Mouse (Mus musculus) limb, embryonic 12.5 days (tissue): Measurements from ENCODE around the gene Zgrf1. TPM values are rescaled to one million over a fixed set of nuclear protein-coding genes. Genes with fewer than 3 reads are reported as not detected.

Experiments
- ATAC-seq: fragments of 200-750 bp; cut with Nextera tagmentation; 2 replicates; pipeline ENCODE4 v1.8.0; 2017; ENCODE audit warnings: low read depth, moderate TSS enrichment; ENCODE audit not compliant: insufficient number of reproducible peaks, insufficient read depth, low FRiP score, low TSS enrichment
- H3K27ac ChIP-seq: fragments of 300-500 bp; sonication (generic); 2 replicates; pipeline ENCODE4 v1.5.1; 2016; ENCODE audit warnings: mild to moderate bottlenecking, moderate library complexity
- H3K27me3 ChIP-seq: fragments of 300-500 bp; sonication (generic); 2 replicates; pipeline ENCODE4 v1.6.1; 2016; ENCODE audit warnings: mild to moderate bottlenecking, moderate library complexity
- H3K36me3 ChIP-seq: fragments of 300-500 bp; sonication (generic); 2 replicates; pipeline ENCODE4 v1.6.1; 2016; ENCODE audit warnings: mild to moderate bottlenecking, moderate library complexity
- H3K4me1 ChIP-seq: fragments of 300-500 bp; sonication (generic); replicated peaks from 2 replicates; pipeline ENCODE4 v1.6.1; 2016
- H3K4me2 ChIP-seq: fragments of 300-500 bp; sonication (generic); 2 replicates; pipeline ENCODE4 v1.6.1; 2016; ENCODE audit warnings: mild to moderate bottlenecking, moderate library complexity
- H3K4me3 ChIP-seq: fragments of 300-500 bp; sonication (generic); replicated peaks from 2 replicates; pipeline ENCODE4 v1.5.1; 2016; ENCODE audit warnings: mild to moderate bottlenecking
- H3K9ac ChIP-seq: fragments of 300-500 bp; sonication (generic); replicated peaks from 2 replicates; pipeline ENCODE4 v1.6.1; 2016; ENCODE audit warnings: mild to moderate bottlenecking, moderate library complexity
- H3K9me3 ChIP-seq: fragments of 300-500 bp; sonication (generic); 2 replicates; pipeline ENCODE4 v1.6.1; 2016; ENCODE audit warnings: mild to moderate bottlenecking, moderate library complexity
- whole genome bisulfite sequencing: fragments of 180-500 bp; shearing (Covaris S2); methylation state at CpG from one replicate; pipeline ENCODE4 v1.1.7; 2016; 5-methylcytosine and 5-hydroxymethylcytosine counted together
- polyA plus RNA-seq: library from polyadenylated mRNA; unstranded; fragments of >200 nt; fragmentation: Nextera tagmentation; extraction: Ambion mirVana; gene quantifications from 2 replicates; pipeline ENCODE4 v1.2.1, GENCODE M21; 2016

The Zgrf1 gene
- polyA plus RNA-seq, 1 experiment from 2014 or later = 16.0 TPM

DNA sequence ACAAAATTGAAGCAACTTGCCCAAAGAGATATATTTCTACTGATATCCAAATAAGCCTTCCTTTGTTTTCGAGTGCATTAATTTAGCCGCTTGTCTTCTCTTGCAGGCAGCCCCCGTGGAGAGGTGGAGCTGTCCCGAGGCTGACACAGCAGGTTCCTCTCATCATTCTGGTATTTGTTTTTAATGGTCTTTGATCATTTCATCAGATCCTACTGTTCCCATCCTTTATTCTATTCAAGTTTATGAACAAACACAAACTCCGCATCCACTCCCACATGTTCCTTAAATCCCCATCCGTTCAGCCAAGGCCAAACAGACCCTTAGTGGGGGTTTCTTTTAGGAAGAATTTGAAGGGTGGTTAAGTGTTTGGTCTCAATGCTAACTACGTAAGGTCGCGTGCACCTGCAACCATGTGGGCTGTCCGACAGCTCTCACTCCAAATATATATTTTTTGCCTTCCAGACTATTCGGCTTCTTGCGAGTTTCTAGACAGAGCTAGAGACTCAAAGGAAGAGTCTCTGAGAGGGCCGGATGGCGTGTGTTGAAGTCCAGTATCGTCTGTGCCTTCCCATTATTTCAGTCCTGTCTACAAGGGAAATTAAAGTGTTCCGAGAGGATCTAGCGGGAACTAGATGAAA, 77.6 kb downstream of the Zgrf1 start:
- H3K36me3 ChIP-seq = no peaks in the 10 kb centered on the region
- H3K27me3 ChIP-seq = peaks cover 94% of the 10 kb centered on the region
- no peak overlapping the region for H3K27ac ChIP-seq
- H3K9ac ChIP-seq = no peak overlapping the region
- no peak overlapping the region for H3K4me2 ChIP-seq
- H3K4me1 ChIP-seq = peaks cover 36% of the 10 kb centered on the region
- no peak for ATAC-seq
- H3K9me3 ChIP-seq = no peaks in the 10 kb centered on the region
- no peak overlapping the region for H3K4me3 ChIP-seq
- WGBS = 5% methylated on average over 17 of the region's 17 CpGs

DNA sequence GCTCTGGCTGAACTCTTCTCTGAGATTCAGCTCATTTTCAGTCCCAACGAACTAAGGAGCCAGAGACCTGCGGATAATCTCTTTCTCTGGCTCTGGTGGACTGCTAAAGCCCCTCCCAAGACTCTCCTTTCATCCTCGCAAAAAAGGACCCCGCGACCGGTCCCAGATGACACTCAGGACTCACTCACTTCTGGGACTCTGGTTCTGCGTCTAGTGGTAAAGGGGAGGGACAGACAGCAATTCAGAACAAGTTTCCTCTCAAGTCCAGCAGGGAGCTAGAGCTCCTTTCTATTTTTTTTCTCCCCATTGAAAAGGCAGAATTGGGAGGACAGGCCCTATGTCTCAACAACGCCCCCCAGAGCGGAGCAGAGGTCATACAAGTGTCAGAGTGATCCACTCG, 78.3 kb downstream of the Zgrf1 start:
- Histone ChIP-seq H3K27ac (no peak overlapping the region), H3K4me1 (peaks cover 36% of the 10 kb centered on the region), H3K9me3 (no peaks in the 10 kb centered on the region), H3K36me3 (no peaks in the 10 kb centered on the region), H3K4me3 (no peak overlapping the region), H3K9ac (no peak overlapping the region), H3K4me2 (no peak overlapping the region), H3K27me3 (peaks cover 93% of the 10 kb centered on the region)
- WGBS = under 1% methylated on average over 10 of the region's 10 CpGs
- ATAC-seq = no peak

DNA sequence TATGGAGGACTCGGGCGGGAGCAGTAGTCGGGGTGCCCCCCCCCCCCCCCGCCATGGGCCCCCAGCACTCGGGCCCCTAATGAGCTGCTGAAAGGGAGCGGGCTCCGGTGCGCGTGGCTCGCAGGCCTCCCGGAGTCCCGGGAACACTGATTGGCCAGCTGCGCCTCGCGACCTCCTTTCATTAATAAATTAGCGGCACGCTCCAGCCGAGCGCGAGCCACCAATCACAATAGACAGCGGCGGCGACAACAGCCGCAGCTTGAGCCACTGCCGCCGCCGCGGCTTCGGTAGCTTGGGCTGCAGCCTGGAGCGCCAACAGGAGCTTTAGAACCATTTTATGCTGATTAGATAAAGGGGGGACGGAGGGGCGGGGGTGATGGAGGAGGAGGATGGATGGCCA, 79.2 kb downstream of the Zgrf1 start:
- H3K9ac ChIP-seq = no peak overlapping the region
- peak overlapping the region; percentile 63 for H3K4me2 ChIP-seq
- no peak overlapping the region for H3K27ac ChIP-seq
- peak overlapping the region; percentile 39 for H3K4me3 ChIP-seq
- under 1% methylated on average over 29 of the region's 32 CpGs for WGBS
- ATAC-seq = 0 out of 2 replicates have a peak, but pooled peaks have one; percentile 6
- no peaks in the 10 kb centered on the region for H3K36me3 ChIP-seq
- peaks cover 93% of the 10 kb centered on the region for H3K27me3 ChIP-seq
- peaks cover 35% of the 10 kb centered on the region for H3K4me1 ChIP-seq
- H3K9me3 ChIP-seq = no peaks in the 10 kb centered on the region

DNA sequence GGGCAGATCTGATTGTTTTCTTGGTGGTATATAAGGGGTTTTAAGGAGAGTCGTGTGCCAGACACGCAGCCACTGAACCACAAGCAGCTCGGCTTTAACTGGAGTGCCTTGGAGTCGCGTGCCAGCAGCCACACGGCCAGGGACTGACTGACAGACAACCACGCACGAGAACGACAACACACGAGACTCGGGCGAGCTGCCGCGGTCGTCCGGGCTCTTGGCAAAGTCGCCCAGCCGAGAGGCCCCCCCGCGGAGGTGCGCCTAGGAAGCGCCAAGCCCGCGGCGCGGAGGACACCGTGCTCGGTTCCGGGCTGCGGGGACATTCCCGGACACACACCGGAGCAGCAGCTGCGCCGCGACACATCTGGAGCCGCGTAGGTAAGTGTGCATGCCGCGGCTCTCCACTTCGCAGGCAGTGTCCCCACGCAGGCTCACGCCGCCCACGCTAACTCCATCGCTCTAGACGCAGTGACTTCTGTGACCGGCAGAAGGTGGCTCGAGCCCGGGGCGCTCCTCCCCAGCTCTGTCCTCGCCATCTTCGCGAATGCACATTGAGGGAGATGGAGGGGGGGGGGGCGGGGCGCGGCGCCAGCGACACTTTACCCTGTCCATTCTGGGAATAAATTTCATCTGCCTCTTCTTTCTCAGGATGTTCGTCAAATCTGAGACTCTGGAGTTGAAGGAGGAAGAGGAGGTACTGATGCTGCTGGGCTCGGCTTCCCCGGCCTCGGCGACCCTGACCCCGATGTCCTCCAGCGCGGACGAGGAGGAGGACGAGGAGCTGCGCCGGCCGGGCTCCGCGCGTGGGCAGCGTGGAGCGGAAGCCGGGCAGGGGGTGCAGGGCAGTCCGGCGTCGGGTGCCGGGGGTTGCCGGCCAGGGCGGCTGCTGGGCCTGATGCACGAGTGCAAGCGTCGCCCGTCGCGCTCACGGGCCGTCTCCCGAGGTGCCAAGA, 80.1 kb downstream of the Zgrf1 start, which contains the start of gene Neurog2:
TSS of gene Neurog2 (plus strand) at position 56 of the 953 bp plus-strand sequence.
- Histone ChIP-seq H3K9ac (no peak within 1 kb of the TSS), H3K4me2 (peak within 1 kb of the TSS; percentile 63), H3K27me3 (peaks cover 93% of the 10 kb centered on the region), H3K4me3 (peak within 1 kb of the TSS; percentile 39), H3K9me3 (no peaks in the 10 kb centered on the region), H3K36me3 (no peaks in the 10 kb centered on the region), H3K27ac (no peak within 1 kb of the TSS), H3K4me1 (peaks cover 27% of the 10 kb centered on the region)
- under 1% methylated on average over 88 of the region's 92 CpGs for WGBS
- ATAC-seq = peak; percentile 9; the same call in 1 of the 2 replicates

DNA sequence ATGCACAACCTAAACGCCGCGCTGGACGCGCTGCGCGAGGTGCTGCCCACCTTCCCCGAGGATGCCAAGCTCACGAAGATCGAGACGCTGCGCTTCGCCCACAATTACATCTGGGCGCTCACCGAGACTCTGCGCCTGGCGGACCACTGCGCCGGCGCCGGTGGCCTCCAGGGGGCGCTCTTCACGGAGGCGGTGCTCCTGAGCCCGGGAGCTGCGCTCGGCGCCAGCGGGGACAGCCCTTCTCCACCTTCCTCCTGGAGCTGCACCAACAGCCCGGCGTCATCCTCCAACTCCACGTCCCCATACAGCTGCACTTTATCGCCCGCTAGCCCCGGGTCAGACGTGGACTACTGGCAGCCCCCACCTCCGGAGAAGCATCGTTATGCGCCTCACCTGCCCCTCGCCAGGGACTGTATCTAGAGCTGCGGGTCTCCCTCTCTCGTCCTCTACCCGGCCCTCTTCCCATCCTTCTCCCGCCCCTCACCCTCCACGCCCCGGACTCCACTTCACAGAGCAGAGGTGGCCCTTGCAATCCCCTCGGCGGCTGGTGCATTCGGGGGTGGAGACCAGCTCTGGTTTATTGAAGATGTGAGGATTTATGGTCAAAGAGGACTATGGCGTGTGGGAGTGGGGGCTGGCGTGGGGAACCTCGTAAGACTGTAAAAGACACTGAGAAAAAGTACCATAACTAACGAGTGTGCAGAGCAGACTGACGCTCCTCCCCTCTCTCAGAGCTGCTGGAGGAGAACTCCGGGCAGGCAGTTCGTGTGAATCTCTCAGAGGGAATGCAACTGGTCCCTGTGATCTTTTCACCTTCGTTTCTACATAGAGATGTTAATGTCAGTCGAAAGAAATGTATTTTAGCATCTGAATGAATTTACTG, 81.1 kb downstream of the Zgrf1 start:
- H3K4me1 ChIP-seq = peaks cover 26% of the 10 kb centered on the region
- H3K9ac ChIP-seq = 0 out of 2 replicates have a peak overlapping the region, but pooled peaks have one; percentile 18
- H3K27me3 ChIP-seq = peaks cover 95% of the 10 kb centered on the region
- H3K27ac ChIP-seq = no peak overlapping the region
- peak overlapping the region; percentile 63 for H3K4me2 ChIP-seq
- H3K36me3 ChIP-seq = no peaks in the 10 kb centered on the region
- under 1% methylated on average over 58 of the region's 58 CpGs for WGBS
- peak overlapping the region; percentile 39 for H3K4me3 ChIP-seq
- H3K9me3 ChIP-seq = no peaks in the 10 kb centered on the region
- ATAC-seq = peak; percentile 76

DNA sequence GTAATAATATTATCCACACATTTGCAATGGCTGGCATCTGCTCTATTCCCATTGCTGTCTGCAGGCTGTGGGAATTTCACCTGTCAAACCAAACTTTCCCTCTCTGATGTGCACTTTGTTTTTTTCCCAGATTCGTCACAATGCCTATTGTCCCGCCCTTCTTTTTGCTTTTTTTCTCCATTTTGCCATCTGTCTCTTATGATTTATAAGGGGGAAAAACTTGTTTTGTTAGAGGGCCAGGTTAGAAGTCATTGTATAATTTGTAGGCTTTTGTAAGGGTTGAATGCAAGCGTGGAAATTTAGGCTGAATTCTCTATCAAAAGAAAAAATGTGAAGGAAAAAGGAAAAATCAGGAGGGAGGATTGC, 81.7 kb downstream of the Zgrf1 start:
- Histone ChIP-seq H3K36me3 (no peaks in the 10 kb centered on the region), H3K4me2 (no peak overlapping the region), H3K27ac (no peak overlapping the region), H3K9me3 (no peaks in the 10 kb centered on the region), H3K4me1 (peaks cover 28% of the 10 kb centered on the region), H3K27me3 (peaks cover 95% of the 10 kb centered on the region), H3K4me3 (no peak overlapping the region), H3K9ac (no peak overlapping the region)
- 2% methylated on average over 3 of the region's 3 CpGs for WGBS
- ATAC-seq = no peak

- Histone ChIP-seq H3K9me3 (no peaks in the 10 kb centered on the region), H3K27me3 (peaks cover 93% of the 10 kb centered on the region), H3K4me3 (peak overlapping the region; percentile 13), H3K36me3 (no peaks in the 10 kb centered on the region), H3K4me2 (0 out of 2 replicates have a peak overlapping the region, but pooled peaks have one; percentile 28), H3K4me1 (peaks cover 16% of the 10 kb centered on the region), H3K27ac (no peak overlapping the region), H3K9ac (no peak overlapping the region; the same call in 1 of the 2 replicates)
- peak; percentile 63 for ATAC-seq
- WGBS = under 1% methylated on average over 36 of the region's 36 CpGs
These were observed 86.8 kb downstream of the Zgrf1 start for GRCm38 (mm10) chr3:127639875-127640761.

DNA sequence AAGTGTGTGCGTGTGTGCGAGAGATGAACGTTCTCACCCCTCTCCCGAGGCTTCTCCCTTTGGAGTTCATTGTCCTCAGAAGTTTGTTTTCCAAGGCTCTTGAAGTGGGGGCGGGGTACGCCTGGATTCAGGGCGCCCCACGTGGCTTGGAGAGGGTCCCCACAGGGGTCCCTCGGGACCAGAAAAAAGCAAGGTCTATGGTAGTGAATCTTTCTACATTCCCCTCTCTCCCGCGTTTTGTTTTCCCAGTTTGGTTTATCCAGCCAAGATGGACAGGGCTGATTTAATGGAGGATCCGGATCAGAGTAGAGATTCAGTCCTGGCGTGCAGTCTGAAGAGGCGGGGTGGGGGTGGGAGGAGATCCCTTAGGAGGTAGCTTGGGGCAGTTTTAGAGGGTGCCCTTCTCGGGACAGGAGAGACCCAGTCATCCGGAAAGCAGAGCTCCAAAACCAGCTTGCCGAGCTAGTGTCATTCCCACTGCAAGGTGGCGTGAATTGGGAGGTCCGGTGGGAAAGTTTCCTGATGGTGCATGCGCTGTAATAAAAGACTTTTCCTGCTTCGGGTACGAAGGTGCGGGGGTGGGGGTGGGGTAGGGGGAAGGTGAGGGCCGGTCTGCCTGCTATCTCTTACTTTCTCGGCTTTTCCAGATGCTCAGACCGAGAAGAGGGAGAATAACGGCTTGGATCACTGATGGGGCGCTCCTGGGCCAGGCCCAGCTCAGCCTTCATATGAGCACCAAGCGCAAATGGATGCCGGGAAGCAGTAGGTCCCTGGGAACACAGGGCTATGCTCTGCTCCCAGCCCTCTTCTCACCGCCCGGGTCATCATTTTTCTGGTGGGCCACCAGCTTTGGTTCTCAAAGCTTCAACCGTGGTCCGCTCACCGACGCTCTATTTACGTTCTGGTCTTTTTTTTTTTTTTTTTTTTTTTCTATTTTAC, 87.7 kb downstream of the Zgrf1 start:
- no peaks in the 10 kb centered on the region for H3K36me3 ChIP-seq
- H3K9ac ChIP-seq = no peak overlapping the region
- H3K27ac ChIP-seq = no peak overlapping the region
- H3K9me3 ChIP-seq = no peaks in the 10 kb centered on the region
- peak overlapping the region; percentile 13 for H3K4me3 ChIP-seq
- 2% methylated on average over 37 of the region's 37 CpGs for WGBS
- no peak for ATAC-seq
- H3K4me2 ChIP-seq = peak overlapping the region; percentile 28
- peaks cover 16% of the 10 kb centered on the region for H3K4me1 ChIP-seq
- H3K27me3 ChIP-seq = peaks cover 95% of the 10 kb centered on the region

- no peak overlapping the region for H3K4me2 ChIP-seq
- H3K4me3 ChIP-seq = no peak overlapping the region
- H3K9me3 ChIP-seq = no peaks in the 10 kb centered on the region
- H3K36me3 ChIP-seq = no peaks in the 10 kb centered on the region
- WGBS = 3% methylated on average over 5 of the region's 5 CpGs
- no peak overlapping the region for H3K9ac ChIP-seq
- no peak overlapping the region for H3K27ac ChIP-seq
- peaks cover 96% of the 10 kb centered on the region for H3K27me3 ChIP-seq
- ATAC-seq = no peak
- H3K4me1 ChIP-seq = peaks cover 16% of the 10 kb centered on the region
These were observed 88.9 kb downstream of the Zgrf1 start for GRCm38 (mm10) chr3:127642211-127642610.
